Mouse (Mus musculus) activated CD4-positive, CD25-positive, alpha-beta regulatory T cell, adult 4 months (primary cell): Measurements from ENCODE around the gene 4930430F08Rik. TPM values are rescaled to one million over a fixed set of nuclear protein-coding genes. Genes with fewer than 3 reads are reported as not detected.
A peak's percentile ranks its signal among the peaks of the same experiment; 100 is the strongest.
"Not testable (repeated sequence)": the region's sequence is repeated elsewhere in the genome, so short reads cannot be mapped to it uniquely, and the experiment has no call there.

Experiments
- ATAC-seq: one replicate; pipeline ENCODE4 v1.8.0; 2017
- polyA plus RNA-seq, 2 experiments: library from polyadenylated mRNA; unstranded; fragments of 100-300 nt; shearing (Covaris generic); gene quantifications; one replicate each; pipeline ENCODE4 v1.2.1; 2017

Gene 4930430F08Rik
- 10 to 100 TPM in 1 of 2 experiments, 1 to 10 TPM in 1; 8.9 to 10.6 TPM for polyA plus RNA-seq

- no peak for ATAC-seq
These were observed at the start of gene 4930430F08Rik, which contains the start of gene 1700017N19Rik for GRCm38 (mm10) chr10:100590323-100590722. 4930430F08Rik (minus strand) TSS chr10:100590423. 1700017N19Rik (plus strand) TSS chr10:100590484.

GRCm38 (mm10) chr10:100629762-100630438, 39.7 kb upstream of the 4930430F08Rik start:
- ATAC-seq: peak; percentile 68

GRCm38 (mm10) chr10:100622494-100622893, 32.3 kb upstream of the 4930430F08Rik start:
- ATAC-seq: no peak

GRCm38 (mm10) chr10:100620040-100620439, 29.8 kb upstream of the 4930430F08Rik start:
- ATAC-seq: no peak

GRCm38 (mm10) chr10:100619474-100619873, 29.3 kb upstream of the 4930430F08Rik start:
- no peak for ATAC-seq

- no peak for ATAC-seq
These were observed 27.1 kb upstream of the 4930430F08Rik start for GRCm38 (mm10) chr10:100617233-100617903.

- ATAC-seq: no peak
These were observed 14.0 kb upstream of the 4930430F08Rik start for GRCm38 (mm10) chr10:100604254-100604653.

- ATAC-seq: no peak
These were observed 13.3 kb upstream of the 4930430F08Rik start for GRCm38 (mm10) chr10:100603511-100603910.

GRCm38 (mm10) chr10:100598339-100598738, 8.1 kb upstream of the 4930430F08Rik start:
- ATAC-seq: no peak

- peak; percentile 94 for ATAC-seq
These were observed 1.3 kb downstream of the 4930430F08Rik start for GRCm38 (mm10) chr10:100588932-100589388.

GRCm38 (mm10) chr10:100588524-100588923, 1.7 kb downstream of the 4930430F08Rik start:
- ATAC-seq: peak; percentile 9

- ATAC-seq: no peak
These were observed 6.0 kb downstream of the 4930430F08Rik start for GRCm38 (mm10) chr10:100584178-100584577.

- ATAC-seq: no peak
These were observed 14.9 kb downstream of the 4930430F08Rik start for GRCm38 (mm10) chr10:100575294-100575693.

- ATAC-seq: no peak
These were observed 15.6 kb downstream of the 4930430F08Rik start for GRCm38 (mm10) chr10:100574505-100575149.

GRCm38 (mm10) chr10:100571707-100572106, 18.5 kb downstream of the 4930430F08Rik start:
- no peak for ATAC-seq

- ATAC-seq: no peak
These were observed 26.1 kb downstream of the 4930430F08Rik start for GRCm38 (mm10) chr10:100564112-100564511.

GRCm38 (mm10) chr10:100560194-100560883, 29.9 kb downstream of the 4930430F08Rik start:
- ATAC-seq: not testable (repeated sequence)

- ATAC-seq: no peak
These were observed 33.6 kb downstream of the 4930430F08Rik start for GRCm38 (mm10) chr10:100556566-100557175.

GRCm38 (mm10) chr10:100524499-100525390, 65.5 kb downstream of the 4930430F08Rik start:
- ATAC-seq: no peak

GRCm38 (mm10) chr10:100522330-100522729, 67.9 kb downstream of the 4930430F08Rik start:
- no peak for ATAC-seq
